Mouse (Mus musculus): ENCODE measurements around the gene Dmac2.

Gene Dmac2

GRCm38 (mm10) chr7:25652244-25652759 lies 33.1 kb downstream of the Dmac2 start:
- DNase-seq (ENCODE audit: low spot score in 2 of 2), result peak; percentile 77 to 80

DNA sequence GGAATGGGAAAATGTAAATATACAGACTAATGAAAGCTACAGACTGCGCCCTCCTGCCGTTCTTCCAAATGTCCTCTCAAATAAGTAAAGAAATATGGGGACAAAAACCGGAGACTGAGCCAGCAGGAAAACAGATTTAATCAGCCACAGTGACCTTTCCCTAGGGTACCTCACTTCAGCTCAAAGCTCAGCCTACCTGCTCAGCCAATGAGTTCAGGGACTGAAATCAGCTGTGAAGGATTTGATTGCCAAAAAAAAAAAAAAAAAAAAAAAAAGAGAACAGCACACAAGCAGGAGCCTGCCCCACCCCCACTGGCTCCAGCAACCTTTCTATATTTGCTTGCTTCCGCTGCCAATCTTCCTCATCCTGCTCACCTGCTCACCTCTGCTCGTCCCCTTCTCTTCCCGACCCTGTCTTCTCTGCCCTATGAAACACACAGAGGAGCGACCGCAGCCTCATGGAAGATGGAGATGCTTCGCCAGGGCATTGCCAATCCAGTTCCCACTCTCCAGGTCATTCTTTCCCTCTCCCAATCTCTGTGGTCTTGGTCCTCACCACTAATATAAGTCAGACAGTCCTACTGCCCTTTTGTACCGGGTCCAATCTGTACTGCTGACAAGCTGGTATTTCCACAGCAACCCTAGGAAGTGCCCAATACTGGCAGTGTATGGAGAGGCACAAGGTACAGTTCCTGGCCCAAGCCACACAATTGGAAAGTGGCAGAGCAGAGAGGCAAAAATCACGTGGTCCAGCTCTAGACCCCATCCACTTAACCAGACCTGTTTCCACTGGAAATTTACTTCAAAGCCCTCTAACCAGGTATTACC lies 36.6 kb downstream of the Dmac2 start:
- DNase-seq (ENCODE audit: low spot score in 2 of 2), result no peak

- DNase-seq (ENCODE audit: low spot score in 2 of 2), result no peak
These were observed 38.6 kb downstream of the Dmac2 start for GRCm38 (mm10) chr7:25657785-25658184.

DNA sequence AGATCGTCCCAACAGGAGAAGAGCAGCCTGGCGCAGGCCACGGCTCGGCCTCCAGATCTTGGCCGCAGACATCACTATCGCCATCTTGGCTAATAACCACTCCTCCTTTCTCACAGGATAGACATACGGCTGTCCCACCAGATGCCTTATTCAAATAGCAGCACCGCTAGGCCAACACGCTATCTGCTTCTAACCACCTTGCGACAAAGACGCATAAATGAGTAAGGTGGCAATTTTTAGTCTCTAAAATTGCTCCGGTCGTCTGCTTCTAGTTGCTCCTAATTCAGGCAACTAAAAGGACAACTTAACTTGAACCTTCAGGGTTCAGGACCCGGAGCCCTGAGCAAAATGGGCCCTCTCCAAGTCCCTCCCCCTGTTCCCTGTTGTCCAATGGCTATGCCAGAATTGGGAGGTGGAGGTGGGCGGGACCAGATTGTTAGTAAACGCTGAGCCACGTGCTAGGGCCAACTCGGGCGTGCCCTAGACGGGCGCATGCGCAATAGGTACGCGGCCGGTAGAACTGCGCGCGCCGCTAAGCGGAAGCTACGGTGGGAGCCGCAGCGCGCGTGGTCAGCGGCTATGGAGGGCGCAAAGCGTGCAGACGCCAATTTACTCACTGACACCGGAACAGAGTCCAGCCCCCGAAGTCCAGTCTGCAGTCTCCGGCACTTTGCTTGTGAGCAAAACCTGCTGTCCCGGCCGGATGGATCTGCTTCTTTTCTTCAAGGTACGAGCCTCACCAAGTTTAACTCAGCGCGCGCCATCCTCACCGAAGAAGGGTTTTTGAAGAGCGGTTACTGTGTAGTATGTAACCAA lies 39.7 kb downstream of the Dmac2 start, which contains the start of the genes Bckdha and Exosc5:
Gene Bckdha (minus strand): TSS at position 325 of the 816 bp plus-strand sequence.
Gene Exosc5 (plus strand): TSS at position 508 of the 816 bp plus-strand sequence.
- peak; percentile 99 to 100 for DNase-seq (ENCODE audit: low spot score in 2 of 2)

- no peak for DNase-seq (ENCODE audit: low spot score in 2 of 2)
These were observed 47.2 kb downstream of the Dmac2 start for GRCm38 (mm10) chr7:25666381-25666780.

DNA sequence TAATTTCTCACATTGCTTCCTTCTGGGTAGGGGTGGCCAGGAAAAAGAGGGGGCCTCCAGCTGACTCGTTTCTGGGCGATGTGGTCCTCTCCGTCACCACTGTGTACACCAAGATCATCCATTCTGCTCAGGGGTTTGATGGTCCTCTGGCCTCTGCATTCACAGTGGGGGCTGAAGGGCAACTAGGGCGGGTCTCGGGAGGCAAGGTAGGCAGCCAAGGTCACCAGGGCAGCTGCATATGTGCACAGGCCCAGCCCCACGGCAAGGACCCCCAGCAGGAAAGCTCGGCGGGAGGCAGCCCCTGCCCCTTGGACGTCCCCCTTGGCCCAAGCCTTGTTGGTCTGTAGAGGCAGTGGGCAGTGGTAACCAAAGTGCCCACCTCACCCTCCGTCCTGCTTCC lies 49.9 kb downstream of the Dmac2 start:
- no peak for DNase-seq (ENCODE audit: low spot score in 2 of 2)

DNA sequence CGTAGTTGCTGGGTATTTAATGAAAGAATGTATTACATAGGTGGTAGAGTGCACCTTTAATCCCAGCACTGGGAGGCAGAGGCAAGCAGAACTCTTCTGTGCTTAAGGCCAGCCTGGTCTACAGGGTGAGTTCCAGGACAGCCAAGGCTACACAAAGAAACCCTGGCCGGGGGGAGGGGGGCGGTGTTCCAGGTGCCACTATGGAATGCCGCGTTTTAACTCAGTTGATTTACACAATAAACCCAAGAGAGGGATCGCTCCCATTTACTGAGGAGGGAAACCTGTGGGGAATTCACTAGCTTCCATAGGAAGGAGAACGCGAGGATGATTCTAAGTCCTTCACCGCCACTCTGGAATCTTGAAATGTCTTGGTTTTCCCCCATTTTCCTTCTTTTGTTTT lies 50.4 kb downstream of the Dmac2 start:
- no peak for DNase-seq (ENCODE audit: low spot score in 2 of 2)

DNA sequence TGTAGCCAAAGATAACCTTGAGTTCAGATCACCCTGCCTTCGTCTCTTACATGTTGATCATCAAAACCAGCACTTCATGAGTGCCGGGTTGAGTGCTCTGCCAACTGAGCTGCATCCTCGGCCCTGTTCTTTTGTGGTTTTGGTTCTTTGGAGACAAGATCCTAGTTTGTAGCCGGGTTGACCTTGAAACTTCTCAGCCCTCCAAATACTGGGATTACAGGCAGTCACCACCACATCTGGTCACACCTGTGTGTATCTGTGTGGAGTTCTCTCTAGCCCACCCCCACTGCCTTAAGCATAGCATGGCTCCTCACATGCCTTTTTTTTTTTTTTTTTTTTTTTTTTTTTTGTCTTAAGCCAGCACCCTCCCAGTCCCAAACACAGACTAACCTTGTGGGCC lies 50.9 kb downstream of the Dmac2 start:
- no peak for DNase-seq (ENCODE audit: low spot score in 2 of 2)

- DNase-seq (ENCODE audit: low spot score in 2 of 2), result no peak
These were observed 52.5 kb downstream of the Dmac2 start for GRCm38 (mm10) chr7:25671686-25672085.

GRCm38 (mm10) chr7:25672442-25672841 lies 53.2 kb downstream of the Dmac2 start:
- DNase-seq (ENCODE audit: low spot score in 2 of 2), result no peak

DNA sequence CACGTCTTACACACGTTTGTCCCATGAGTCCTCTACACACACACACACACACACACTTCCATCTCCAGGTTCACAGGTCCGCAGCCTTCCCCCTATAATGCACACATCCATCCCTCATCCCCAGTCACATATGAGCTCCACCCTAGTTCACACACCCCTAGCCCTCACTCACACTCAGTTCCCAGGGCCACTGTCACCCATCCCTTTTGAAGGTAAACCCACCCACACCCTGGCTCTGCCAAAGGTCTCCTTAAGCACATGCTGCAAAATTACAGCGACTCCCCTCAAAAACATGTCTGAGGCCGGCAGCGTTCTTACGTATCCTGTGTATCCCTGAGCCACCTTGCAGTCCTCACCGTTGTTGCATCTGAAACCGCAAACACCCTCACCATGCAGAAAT lies 55.1 kb downstream of the Dmac2 start:
- no peak for DNase-seq (ENCODE audit: low spot score in 2 of 2)

GRCm38 (mm10) chr7:25674719-25675300 lies 55.6 kb downstream of the Dmac2 start, which contains the start of gene Tmem91:
Tmem91 (minus strand) TSS chr7:25675166.
- DNase-seq (ENCODE audit: low spot score in 2 of 2), result no peak

Data from spleen, postnatal 36 days (tissue).